Mouse (Mus musculus): ENCODE measurements at regions not wholly inside any gene's neighbourhood (a gene's known extent, or its start where the extent isn't known, plus 50 kb on each side); places are given as distances from the start of the nearest gene placed in this dataset.

DNA sequence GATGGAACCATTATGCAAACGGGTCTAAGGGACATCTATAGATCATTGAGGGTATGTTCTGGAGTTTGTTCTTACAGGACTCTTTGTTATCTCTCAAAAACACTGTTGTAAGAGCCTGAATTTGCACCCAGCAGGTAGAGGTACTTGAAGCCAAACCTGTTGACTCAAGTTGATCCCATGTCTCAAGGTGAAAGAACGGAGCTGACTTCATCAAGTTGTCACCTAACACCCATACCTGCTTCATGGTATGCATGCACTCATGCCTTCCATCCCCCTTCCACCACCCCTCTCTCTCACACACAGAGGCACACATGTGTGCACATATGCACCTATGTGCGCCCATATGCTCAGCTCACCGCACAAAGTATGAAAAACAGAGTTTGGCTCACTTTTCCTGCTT is 189.0 kb downstream of the Ttll7 start:
- no peak for ATAC-seq (ENCODE audit: insufficient read depth, low FRiP score)
- Histone ChIP-seq H3K4me3 (replicated peaks; ENCODE audit: low read length) (no peak overlapping the region), H3K27me3 (ENCODE audit: control insufficient read depth, insufficient read depth, low read length) (no peaks in the 10 kb centered on the region), H3K9me3 (replicated peaks; ENCODE audit: control insufficient read depth, low read length) (no peaks in the 10 kb centered on the region), H3K36me3 (ENCODE audit: control insufficient read depth, insufficient read depth, low read length) (no peaks in the 10 kb centered on the region), H3K4me2 (ENCODE audit: low read depth, low read length) (no peak overlapping the region), H3K4me1 (ENCODE audit: control insufficient read depth, insufficient read depth, low read length) (no peaks in the 10 kb centered on the region), H3K27ac (ENCODE audit: low read length) (no peak overlapping the region), H3K9ac (ENCODE audit: low read length) (no peak overlapping the region)
- 88% methylated on average over 4 of the region's 4 CpGs for WGBS

DNA sequence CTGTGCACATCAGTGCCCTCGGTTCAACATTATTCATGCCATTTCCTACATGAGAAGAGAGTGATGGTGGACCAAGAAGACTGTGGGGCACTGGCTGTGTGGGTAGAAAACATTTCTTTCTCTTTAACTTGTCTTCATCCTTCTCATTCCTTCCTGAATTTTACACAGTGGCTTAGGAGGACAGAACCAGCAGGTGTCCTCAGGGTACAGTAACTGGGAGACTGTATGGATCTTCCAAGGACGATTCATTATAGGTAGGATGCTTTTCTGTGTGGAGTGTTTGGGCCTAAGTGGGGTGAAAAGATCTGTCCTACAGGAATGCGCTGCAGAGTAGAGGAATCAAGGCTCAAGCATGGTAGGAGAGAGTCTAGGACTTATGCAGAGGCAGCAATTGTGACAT is 190.7 kb downstream of the Ttll7 start:
- Histone ChIP-seq H3K4me1 (ENCODE audit: control insufficient read depth, insufficient read depth, low read length) (no peaks in the 10 kb centered on the region), H3K27me3 (ENCODE audit: control insufficient read depth, insufficient read depth, low read length) (no peaks in the 10 kb centered on the region), H3K9me3 (replicated peaks; ENCODE audit: control insufficient read depth, low read length) (no peaks in the 10 kb centered on the region), H3K27ac (ENCODE audit: low read length) (no peak overlapping the region), H3K36me3 (ENCODE audit: control insufficient read depth, insufficient read depth, low read length) (no peaks in the 10 kb centered on the region), H3K4me2 (ENCODE audit: low read depth, low read length) (no peak overlapping the region), H3K4me3 (replicated peaks; ENCODE audit: low read length) (no peak overlapping the region), H3K9ac (ENCODE audit: low read length) (no peak overlapping the region)
- ATAC-seq (ENCODE audit: insufficient read depth, low FRiP score) = no peak
- 83% methylated on average over 3 of the region's 3 CpGs for WGBS

DNA sequence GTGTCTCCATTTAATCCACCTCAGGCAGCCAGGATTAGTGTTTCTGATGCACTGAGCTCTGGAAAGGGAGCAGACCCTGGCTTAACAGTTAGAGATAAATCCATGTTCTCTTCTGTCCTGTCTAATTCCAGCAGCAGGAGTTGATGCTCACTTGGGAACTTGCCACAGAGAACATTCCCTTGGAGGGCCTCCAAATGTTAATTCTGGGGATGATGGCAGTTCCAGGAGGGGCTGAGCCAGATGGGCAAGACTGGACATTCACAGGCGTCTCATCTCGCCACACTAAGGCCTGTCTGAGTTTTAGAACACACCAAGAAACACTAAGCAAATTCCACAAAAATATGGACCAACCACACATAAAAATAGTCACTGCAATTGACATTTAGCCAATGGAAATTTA is 194.5 kb downstream of the Ttll7 start:
- H3K27ac ChIP-seq (ENCODE audit: low read length) = no peak overlapping the region
- H3K4me1 ChIP-seq (ENCODE audit: control insufficient read depth, insufficient read depth, low read length) = no peaks in the 10 kb centered on the region
- 41% methylated on average over 2 of the region's 2 CpGs for WGBS
- H3K4me3 ChIP-seq (replicated peaks; ENCODE audit: low read length) = no peak overlapping the region
- no peaks in the 10 kb centered on the region for H3K36me3 ChIP-seq (ENCODE audit: control insufficient read depth, insufficient read depth, low read length)
- no peak overlapping the region for H3K4me2 ChIP-seq (ENCODE audit: low read depth, low read length)
- H3K9me3 ChIP-seq (replicated peaks; ENCODE audit: control insufficient read depth, low read length) = no peaks in the 10 kb centered on the region
- H3K9ac ChIP-seq (ENCODE audit: low read length) = no peak overlapping the region
- H3K27me3 ChIP-seq (ENCODE audit: control insufficient read depth, insufficient read depth, low read length) = no peaks in the 10 kb centered on the region
- no peak for ATAC-seq (ENCODE audit: insufficient read depth, low FRiP score)

DNA sequence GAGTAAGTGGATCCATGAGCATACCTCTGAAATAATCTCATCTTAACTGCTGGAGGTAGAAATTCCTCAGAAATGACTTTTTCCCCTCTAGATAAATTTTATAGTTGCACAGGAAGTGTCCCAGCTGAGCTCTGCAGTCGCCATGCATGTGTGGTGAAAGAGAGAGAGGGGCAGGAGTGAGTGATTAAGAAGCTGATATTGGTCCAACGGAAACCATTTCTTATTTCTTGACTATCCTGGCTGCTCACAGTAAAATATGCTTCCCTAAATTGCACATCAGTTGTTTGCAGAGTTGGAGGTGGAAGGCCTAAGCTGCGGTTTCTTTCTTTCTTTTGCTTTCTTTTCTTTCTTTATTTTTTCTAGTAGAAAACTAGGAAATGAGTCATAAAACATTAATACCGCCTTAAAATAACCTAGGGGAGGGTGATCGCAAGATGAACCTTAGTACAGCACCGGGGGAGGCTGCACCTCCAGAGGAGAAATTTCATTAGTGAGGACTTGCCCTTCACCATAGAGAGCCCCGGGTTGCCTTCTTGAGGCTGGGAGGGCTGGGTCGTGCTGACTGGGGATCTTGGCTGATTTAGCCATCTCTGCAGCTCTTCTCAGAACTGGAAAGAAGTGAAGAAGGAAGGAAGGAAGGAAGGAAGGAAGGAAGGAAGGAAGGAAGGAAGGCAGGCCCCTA is 202.1 kb downstream of the Ttll7 start:
- Histone ChIP-seq H3K9ac (ENCODE audit: low read length) (no peak overlapping the region), H3K27ac (ENCODE audit: low read length) (no peak overlapping the region), H3K4me2 (ENCODE audit: low read depth, low read length) (no peak overlapping the region), H3K27me3 (ENCODE audit: control insufficient read depth, insufficient read depth, low read length) (no peaks in the 10 kb centered on the region), H3K4me3 (replicated peaks; ENCODE audit: low read length) (no peak overlapping the region), H3K9me3 (replicated peaks; ENCODE audit: control insufficient read depth, low read length) (no peaks in the 10 kb centered on the region), H3K4me1 (ENCODE audit: control insufficient read depth, insufficient read depth, low read length) (no peaks in the 10 kb centered on the region), H3K36me3 (ENCODE audit: control insufficient read depth, insufficient read depth, low read length) (no peaks in the 10 kb centered on the region)
- ATAC-seq (ENCODE audit: insufficient read depth, low FRiP score) = no peak
- WGBS = 69% methylated on average over 8 of the region's 8 CpGs

DNA sequence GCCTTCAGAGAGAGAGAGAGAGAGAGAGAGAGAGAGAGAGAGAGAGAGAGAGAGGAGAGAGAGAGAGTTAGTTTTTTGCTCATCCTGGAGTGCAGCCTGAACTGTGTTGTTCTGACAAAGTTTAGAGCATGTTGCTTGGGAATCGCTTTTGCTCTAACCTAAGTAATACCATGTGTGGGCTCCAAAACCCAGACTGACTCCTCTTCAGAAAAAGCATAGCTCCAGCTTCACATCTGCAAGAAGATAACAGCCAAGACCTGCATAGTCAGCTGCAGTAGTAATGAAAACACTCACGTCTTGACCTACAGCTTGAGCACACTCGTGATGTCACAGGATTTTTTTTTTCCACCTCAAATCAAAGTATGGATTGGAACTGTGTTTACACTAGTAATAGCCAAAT is 205.7 kb downstream of the Ttll7 start:
- no peaks in the 10 kb centered on the region for H3K9me3 ChIP-seq (replicated peaks; ENCODE audit: control insufficient read depth, low read length)
- H3K36me3 ChIP-seq (ENCODE audit: control insufficient read depth, insufficient read depth, low read length) = no peaks in the 10 kb centered on the region
- WGBS = 49% methylated on average over 3 of the region's 3 CpGs
- H3K4me2 ChIP-seq (ENCODE audit: low read depth, low read length) = no peak overlapping the region
- no peak overlapping the region for H3K9ac ChIP-seq (ENCODE audit: low read length)
- no peak overlapping the region for H3K4me3 ChIP-seq (replicated peaks; ENCODE audit: low read length)
- no peaks in the 10 kb centered on the region for H3K27me3 ChIP-seq (ENCODE audit: control insufficient read depth, insufficient read depth, low read length)
- no peaks in the 10 kb centered on the region for H3K4me1 ChIP-seq (ENCODE audit: control insufficient read depth, insufficient read depth, low read length)
- ATAC-seq (ENCODE audit: insufficient read depth, low FRiP score) = no peak
- no peak overlapping the region for H3K27ac ChIP-seq (ENCODE audit: low read length)

DNA sequence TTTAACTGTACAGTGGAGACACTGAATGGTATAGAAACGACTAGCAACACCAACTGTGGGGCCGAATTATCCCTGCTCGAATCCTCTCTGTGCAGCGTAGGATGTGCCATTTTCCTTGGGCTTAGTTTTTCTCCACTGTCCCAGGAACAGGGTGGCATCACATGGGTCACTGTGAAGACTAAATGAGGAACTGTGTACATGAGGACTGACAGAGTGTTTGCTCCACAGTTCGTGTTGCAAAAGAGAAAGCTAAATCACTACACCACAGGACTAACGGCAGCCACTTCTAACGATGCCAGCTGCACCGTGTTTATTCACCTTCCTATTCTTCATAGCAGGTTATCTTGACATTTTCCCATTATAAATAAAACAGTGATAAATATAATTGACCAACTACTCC is 208.5 kb downstream of the Ttll7 start:
- no peak overlapping the region for H3K4me3 ChIP-seq (replicated peaks; ENCODE audit: low read length)
- H3K27me3 ChIP-seq (ENCODE audit: control insufficient read depth, insufficient read depth, low read length) = no peaks in the 10 kb centered on the region
- H3K27ac ChIP-seq (ENCODE audit: low read length) = no peak overlapping the region
- ATAC-seq (ENCODE audit: insufficient read depth, low FRiP score) = no peak
- H3K9ac ChIP-seq (ENCODE audit: low read length) = no peak overlapping the region
- no peaks in the 10 kb centered on the region for H3K9me3 ChIP-seq (replicated peaks; ENCODE audit: control insufficient read depth, low read length)
- WGBS = 85% methylated on average over 8 of the region's 8 CpGs
- no peaks in the 10 kb centered on the region for H3K36me3 ChIP-seq (ENCODE audit: control insufficient read depth, insufficient read depth, low read length)
- H3K4me2 ChIP-seq (ENCODE audit: low read depth, low read length) = no peak overlapping the region
- no peaks in the 10 kb centered on the region for H3K4me1 ChIP-seq (ENCODE audit: control insufficient read depth, insufficient read depth, low read length)

DNA sequence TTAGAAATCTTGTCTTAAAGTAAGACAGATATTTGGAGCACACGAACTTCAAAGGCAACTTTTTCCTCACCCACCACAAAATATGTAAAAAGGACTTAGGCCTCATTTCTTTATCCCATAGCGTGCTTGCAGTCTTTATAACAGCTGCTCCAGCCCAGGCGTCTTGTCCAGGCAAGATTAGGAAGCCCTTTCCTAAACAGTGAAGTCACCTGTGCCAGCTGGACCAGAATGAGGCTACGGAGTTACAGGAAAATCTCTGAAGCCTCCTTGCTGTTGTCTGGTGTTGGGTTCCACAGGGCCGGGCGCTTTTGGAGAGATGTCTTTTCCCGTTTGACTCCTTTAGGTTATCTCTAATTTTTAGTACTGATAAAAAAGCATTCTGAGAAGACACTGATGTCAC is 210.3 kb downstream of the Ttll7 start:
- no peak overlapping the region for H3K9ac ChIP-seq (ENCODE audit: low read length)
- no peak overlapping the region for H3K4me3 ChIP-seq (replicated peaks; ENCODE audit: low read length)
- H3K36me3 ChIP-seq (ENCODE audit: control insufficient read depth, insufficient read depth, low read length) = no peaks in the 10 kb centered on the region
- H3K27ac ChIP-seq (ENCODE audit: low read length) = no peak overlapping the region
- no peaks in the 10 kb centered on the region for H3K9me3 ChIP-seq (replicated peaks; ENCODE audit: control insufficient read depth, low read length)
- no peaks in the 10 kb centered on the region for H3K27me3 ChIP-seq (ENCODE audit: control insufficient read depth, insufficient read depth, low read length)
- no peaks in the 10 kb centered on the region for H3K4me1 ChIP-seq (ENCODE audit: control insufficient read depth, insufficient read depth, low read length)
- no peak for ATAC-seq (ENCODE audit: insufficient read depth, low FRiP score)
- no peak overlapping the region for H3K4me2 ChIP-seq (ENCODE audit: low read depth, low read length)
- WGBS = 65% methylated on average over 7 of the region's 7 CpGs

DNA sequence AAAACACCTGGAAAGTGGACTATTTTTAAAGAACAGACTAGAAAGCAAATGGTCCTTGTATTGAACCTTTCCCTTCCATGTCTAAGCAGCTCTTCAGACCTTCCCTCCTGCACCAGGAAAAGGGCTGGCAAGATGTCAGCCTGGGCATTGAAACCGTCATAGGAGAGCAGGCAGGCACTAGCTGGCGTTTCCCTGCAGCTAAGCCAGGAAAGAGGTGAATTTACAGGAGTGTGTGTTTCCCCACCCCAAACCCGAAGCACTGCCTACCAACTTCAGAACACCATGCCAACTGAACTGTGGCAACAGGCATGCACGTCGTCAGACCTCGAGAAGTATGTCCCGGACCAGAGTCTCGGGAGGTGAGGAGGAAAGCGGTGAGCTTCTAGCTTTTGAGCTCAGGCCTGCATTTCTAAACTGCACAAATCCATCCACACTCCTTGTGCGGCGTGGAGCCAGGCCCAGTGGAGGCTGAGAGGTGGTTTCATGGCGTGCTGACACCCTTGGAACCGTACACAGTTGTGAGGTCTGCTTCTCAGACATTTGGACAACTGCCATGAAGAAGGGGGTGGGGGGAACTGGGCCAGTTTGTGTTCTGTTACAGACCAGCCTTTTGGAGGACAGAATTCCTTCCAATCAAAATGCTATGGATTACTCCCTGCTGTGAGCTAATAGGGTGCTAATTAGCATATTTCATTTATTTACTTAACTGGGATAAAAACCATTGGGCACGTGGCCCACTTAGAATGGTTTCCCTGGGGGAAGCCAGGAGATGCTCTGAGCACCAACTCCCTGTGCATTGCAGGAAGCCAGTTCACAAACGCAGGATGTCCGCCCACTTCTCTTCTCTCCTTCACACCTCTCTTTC is 211.6 kb downstream of the Ttll7 start:
- Histone ChIP-seq H3K9me3 (replicated peaks; ENCODE audit: control insufficient read depth, low read length) (no peaks in the 10 kb centered on the region), H3K27me3 (ENCODE audit: control insufficient read depth, insufficient read depth, low read length) (no peaks in the 10 kb centered on the region), H3K4me2 (ENCODE audit: low read depth, low read length) (no peak overlapping the region), H3K36me3 (ENCODE audit: control insufficient read depth, insufficient read depth, low read length) (no peaks in the 10 kb centered on the region), H3K4me1 (ENCODE audit: control insufficient read depth, insufficient read depth, low read length) (no peaks in the 10 kb centered on the region), H3K27ac (ENCODE audit: low read length) (no peak overlapping the region; the same call in 1 of the 2 replicates), H3K9ac (ENCODE audit: low read length) (no peak overlapping the region), H3K4me3 (replicated peaks; ENCODE audit: low read length) (no peak overlapping the region)
- 64% methylated on average over 16 of the region's 16 CpGs for WGBS
- peak; percentile 81; the same call in 1 of the 2 replicates for ATAC-seq (ENCODE audit: insufficient read depth, low FRiP score)

DNA sequence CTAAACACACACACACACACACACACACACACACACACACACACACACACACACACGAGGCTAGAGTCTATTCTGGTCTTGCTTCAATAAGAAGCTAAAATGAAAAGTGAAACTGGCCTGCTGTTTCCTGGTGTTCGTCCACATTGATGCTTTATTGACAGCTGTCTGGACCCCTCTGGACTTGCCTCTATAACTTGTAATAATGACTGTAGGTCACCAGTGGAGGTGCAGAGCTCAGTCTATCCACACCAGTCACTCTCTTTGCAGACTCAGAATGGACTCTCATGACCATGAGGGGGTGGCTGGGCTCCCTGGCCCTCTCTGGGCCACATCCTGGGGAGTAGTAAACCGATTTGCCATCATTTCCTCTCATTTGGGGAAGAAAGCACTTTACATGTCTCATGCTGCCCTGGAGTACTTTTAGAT is 212.3 kb downstream of the Ttll7 start:
- Histone ChIP-seq H3K4me3 (replicated peaks; ENCODE audit: low read length) (no peak overlapping the region), H3K4me1 (ENCODE audit: control insufficient read depth, insufficient read depth, low read length) (no peaks in the 10 kb centered on the region), H3K4me2 (ENCODE audit: low read depth, low read length) (no peak overlapping the region), H3K27me3 (ENCODE audit: control insufficient read depth, insufficient read depth, low read length) (no peaks in the 10 kb centered on the region), H3K9ac (ENCODE audit: low read length) (no peak overlapping the region), H3K36me3 (ENCODE audit: control insufficient read depth, insufficient read depth, low read length) (no peaks in the 10 kb centered on the region), H3K9me3 (replicated peaks; ENCODE audit: control insufficient read depth, low read length) (no peaks in the 10 kb centered on the region), H3K27ac (ENCODE audit: low read length) (no peak overlapping the region)
- no peak for ATAC-seq (ENCODE audit: insufficient read depth, low FRiP score)
- 64% methylated on average over 3 of the region's 3 CpGs for WGBS

Data from stomach, embryonic 16.5 days (tissue).